Mouse (Mus musculus) heart, embryonic 12.5 days (tissue): ENCODE measurements around the gene Kif26b. TPM values are rescaled to one million over a fixed set of nuclear protein-coding genes. Genes with fewer than 3 reads are reported as not detected.

Experiments
- ATAC-seq: fragments of 200-750 bp; cut with Nextera tagmentation; 2 replicates; pipeline ENCODE4 v1.8.0; 2017; ENCODE audit warnings: moderate TSS enrichment, moderate library complexity; ENCODE audit not compliant: insufficient number of reproducible peaks, low FRiP score
- H3K27ac ChIP-seq: fragments of 300-500 bp; sonication (generic); 2 replicates; pipeline ENCODE4 v1.5.1; 2016; ENCODE audit warnings: mild to moderate bottlenecking, moderate library complexity; ENCODE audit not compliant: poor library complexity, severe bottlenecking
- H3K27me3 ChIP-seq: fragments of 300-500 bp; sonication (generic); replicated peaks from 2 replicates; pipeline ENCODE4 v1.6.1; 2016; ENCODE audit warnings: mild to moderate bottlenecking, moderate library complexity
- H3K36me3 ChIP-seq: fragments of 300-500 bp; sonication (generic); 2 replicates; pipeline ENCODE4 v1.6.1; 2016; ENCODE audit warnings: mild to moderate bottlenecking, moderate library complexity
- H3K4me1 ChIP-seq: fragments of 300-500 bp; sonication (generic); replicated peaks from 2 replicates; pipeline ENCODE4 v1.6.1; 2016; ENCODE audit warnings: mild to moderate bottlenecking
- H3K4me2 ChIP-seq: fragments of 300-500 bp; sonication (generic); 2 replicates; pipeline ENCODE4 v1.6.1; 2016; ENCODE audit warnings: mild to moderate bottlenecking, moderate library complexity
- H3K4me3 ChIP-seq: fragments of 300-500 bp; sonication (generic); 2 replicates; pipeline ENCODE4 v1.5.1; 2016; ENCODE audit warnings: mild to moderate bottlenecking
- H3K9ac ChIP-seq: fragments of 300-500 bp; sonication (generic); 2 replicates; pipeline ENCODE4 v1.6.1; 2016; ENCODE audit warnings: mild to moderate bottlenecking, moderate library complexity
- H3K9me3 ChIP-seq: fragments of 300-500 bp; sonication (generic); replicated peaks from 2 replicates; pipeline ENCODE4 v1.6.1; 2016; ENCODE audit warnings: mild to moderate bottlenecking, moderate library complexity
- WGBS: fragments of 180-500 bp; shearing (Covaris S2); methylation state at CpG from one replicate; pipeline ENCODE4 v1.1.7; 2016; 5-methylcytosine and 5-hydroxymethylcytosine counted together
- polyA plus RNA-seq: library from polyadenylated mRNA; unstranded; fragments of >200 nt; fragmentation: Nextera tagmentation; extraction: Ambion mirVana; gene quantifications from 2 replicates; pipeline ENCODE4 v1.2.1, GENCODE M21; 2016

The Kif26b gene
- polyA plus RNA-seq, 1 experiment from 2014 or later = 25.1 TPM

DNA sequence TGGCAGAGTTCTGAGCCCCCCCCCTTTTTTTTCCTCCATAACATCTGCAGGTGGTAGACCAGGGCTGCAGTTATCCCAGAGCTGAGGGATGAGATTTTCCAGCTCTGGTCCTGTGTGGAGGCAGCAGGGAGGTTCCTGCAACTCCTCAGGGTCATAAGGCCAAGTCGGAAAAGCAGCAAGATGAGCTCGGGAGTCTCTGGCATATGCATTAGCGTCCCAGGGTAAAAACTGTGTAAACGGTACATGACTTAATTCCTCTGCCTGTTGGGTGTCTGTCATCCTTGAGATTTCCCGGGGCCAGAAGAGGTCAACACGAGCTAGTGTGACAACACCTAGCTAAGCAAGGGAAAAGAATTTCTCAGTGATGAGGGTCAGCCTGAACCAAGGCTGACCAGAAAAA lies 111.0 kb downstream of the Kif26b start:
- Histone ChIP-seq H3K4me1 (peaks cover 84% of the 10 kb centered on the region), H3K9me3 (no peaks in the 10 kb centered on the region), H3K27ac (0 out of 2 replicates have a peak overlapping the region, but pooled peaks have one; percentile 49), H3K36me3 (no peaks in the 10 kb centered on the region), H3K27me3 (no peaks in the 10 kb centered on the region), H3K9ac (no peak overlapping the region), H3K4me3 (no peak overlapping the region), H3K4me2 (no peak overlapping the region)
- no peak for ATAC-seq
- WGBS = 20% methylated on average over 6 of the region's 6 CpGs

DNA sequence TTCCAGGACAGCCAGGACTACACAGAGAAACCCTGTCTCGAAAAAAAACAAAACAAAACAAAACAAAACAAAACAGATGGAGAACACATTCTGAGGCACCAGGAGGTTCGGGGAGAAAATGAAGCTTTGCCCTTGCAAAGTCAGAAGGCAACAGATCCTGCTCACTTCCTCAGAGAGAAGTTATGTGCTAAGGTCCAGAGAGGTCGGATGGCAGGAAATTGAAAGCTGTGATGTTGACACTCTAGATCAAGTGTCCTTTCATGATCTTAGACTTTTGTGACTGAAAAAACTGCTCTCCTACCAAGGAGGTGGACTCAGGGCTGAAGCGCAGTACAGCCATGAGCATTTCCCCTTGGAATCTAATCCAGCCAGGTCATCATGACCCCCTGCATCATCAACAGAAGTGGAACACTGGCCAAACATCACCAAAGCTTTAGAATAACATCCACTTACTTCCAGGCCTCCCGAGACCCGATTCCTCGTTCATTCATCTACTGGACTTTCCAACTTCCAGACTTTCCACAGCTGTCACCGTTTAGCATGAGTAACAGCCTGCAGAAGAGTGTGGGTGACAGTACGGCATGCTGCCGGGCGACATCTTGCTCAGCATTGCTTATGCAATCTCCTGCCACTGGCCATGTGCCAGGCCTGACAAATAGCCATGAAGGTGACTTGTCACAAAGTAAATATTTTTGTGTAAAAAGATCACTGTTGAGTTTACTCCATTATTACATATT lies 112.0 kb downstream of the Kif26b start:
- no peak overlapping the region for H3K9ac ChIP-seq
- peak overlapping the region; percentile 49; the same call in 1 of the 2 replicates for H3K27ac ChIP-seq
- H3K36me3 ChIP-seq = no peaks in the 10 kb centered on the region
- ATAC-seq = no peak
- H3K4me1 ChIP-seq = peaks cover 88% of the 10 kb centered on the region
- no peaks in the 10 kb centered on the region for H3K27me3 ChIP-seq
- no peak overlapping the region for H3K4me2 ChIP-seq
- H3K9me3 ChIP-seq = no peaks in the 10 kb centered on the region
- 37% methylated on average over 11 of the region's 11 CpGs for WGBS
- H3K4me3 ChIP-seq = no peak overlapping the region

DNA sequence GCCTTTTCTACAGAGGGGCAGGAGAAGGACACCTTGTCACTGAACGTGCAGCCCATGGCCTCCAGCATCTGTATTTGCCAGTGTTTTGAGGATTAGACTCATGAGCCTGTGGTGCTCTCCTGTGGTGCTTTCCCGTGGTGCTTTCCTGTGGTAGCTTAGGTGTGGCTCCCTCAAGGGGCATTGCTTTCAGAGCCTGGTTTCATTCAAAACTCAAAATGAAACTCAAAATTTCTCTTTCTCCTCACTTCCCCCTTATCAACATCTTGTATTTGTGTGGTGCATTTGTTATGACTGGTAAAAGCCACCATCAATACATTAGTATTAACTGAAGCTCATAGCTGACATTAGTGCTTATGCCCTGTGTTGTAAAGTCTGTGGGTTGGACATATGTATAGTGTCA lies 112.9 kb downstream of the Kif26b start:
- Histone ChIP-seq H3K27me3 (no peaks in the 10 kb centered on the region), H3K4me1 (peaks cover 91% of the 10 kb centered on the region), H3K36me3 (no peaks in the 10 kb centered on the region), H3K9me3 (no peaks in the 10 kb centered on the region), H3K27ac (no peak overlapping the region), H3K9ac (no peak overlapping the region), H3K4me3 (no peak overlapping the region), H3K4me2 (no peak overlapping the region)
- WGBS = 62% methylated on average over 2 of the region's 2 CpGs
- no peak for ATAC-seq

DNA sequence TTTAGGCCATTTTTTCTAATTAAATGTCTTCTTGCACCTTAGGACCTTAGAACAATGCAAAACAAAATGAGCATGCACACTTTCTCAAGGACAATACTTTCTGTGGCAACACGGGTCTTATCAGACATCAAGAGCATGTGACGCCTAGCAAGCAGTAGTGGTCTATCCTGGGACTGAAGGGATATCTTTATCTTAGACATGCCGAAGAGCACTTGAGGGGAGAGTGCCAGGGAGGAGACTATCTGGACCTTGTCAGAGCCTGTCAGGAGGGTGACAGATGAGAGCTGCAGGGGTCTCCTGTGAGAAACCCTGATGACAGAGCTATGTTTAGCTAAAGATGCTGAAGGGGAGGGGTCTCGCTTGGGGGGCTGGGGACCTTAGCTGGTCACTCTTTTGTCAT lies 116.0 kb downstream of the Kif26b start:
- no peak overlapping the region for H3K9ac ChIP-seq
- no peaks in the 10 kb centered on the region for H3K9me3 ChIP-seq
- 14% methylated on average over 4 of the region's 4 CpGs for WGBS
- H3K4me3 ChIP-seq = no peak overlapping the region
- peak; percentile 70 for ATAC-seq
- H3K27me3 ChIP-seq = no peaks in the 10 kb centered on the region
- peak overlapping the region; percentile 12; the same call in 1 of the 2 replicates for H3K4me2 ChIP-seq
- H3K4me1 ChIP-seq = peaks cover 75% of the 10 kb centered on the region
- no peaks in the 10 kb centered on the region for H3K36me3 ChIP-seq
- peak overlapping the region; percentile 84 for H3K27ac ChIP-seq

DNA sequence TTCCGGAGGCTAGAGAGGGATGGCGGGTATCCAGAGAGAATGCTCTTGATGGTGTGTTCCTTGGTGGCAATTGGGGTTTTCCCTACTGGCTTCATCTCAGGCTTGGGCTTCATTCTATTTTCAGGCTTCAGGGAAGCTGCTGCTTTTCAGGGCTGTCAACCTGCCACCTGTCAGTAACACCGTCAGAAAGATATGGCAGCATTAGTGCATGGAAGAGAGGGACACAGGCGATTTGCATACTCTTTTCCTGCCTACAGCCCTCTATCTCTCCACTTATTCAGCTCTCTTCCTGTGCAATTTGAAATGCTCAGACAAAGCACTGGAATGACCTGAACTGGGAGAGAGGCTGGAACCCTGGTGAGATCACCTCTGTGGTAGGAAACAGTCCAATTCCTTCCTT lies 117.7 kb downstream of the Kif26b start:
- H3K9ac ChIP-seq = no peak overlapping the region
- WGBS = 32% methylated on average over 4 of the region's 4 CpGs
- peak; percentile 56 for ATAC-seq
- H3K4me3 ChIP-seq = no peak overlapping the region
- H3K4me1 ChIP-seq = peaks cover 65% of the 10 kb centered on the region
- H3K4me2 ChIP-seq = peak overlapping the region; percentile 31; the same call in 1 of the 2 replicates
- H3K27ac ChIP-seq = peak overlapping the region; percentile 84
- no peaks in the 10 kb centered on the region for H3K9me3 ChIP-seq
- no peaks in the 10 kb centered on the region for H3K27me3 ChIP-seq
- H3K36me3 ChIP-seq = peaks cover 8% of the 10 kb centered on the region; the same call in 1 of the 2 replicates

DNA sequence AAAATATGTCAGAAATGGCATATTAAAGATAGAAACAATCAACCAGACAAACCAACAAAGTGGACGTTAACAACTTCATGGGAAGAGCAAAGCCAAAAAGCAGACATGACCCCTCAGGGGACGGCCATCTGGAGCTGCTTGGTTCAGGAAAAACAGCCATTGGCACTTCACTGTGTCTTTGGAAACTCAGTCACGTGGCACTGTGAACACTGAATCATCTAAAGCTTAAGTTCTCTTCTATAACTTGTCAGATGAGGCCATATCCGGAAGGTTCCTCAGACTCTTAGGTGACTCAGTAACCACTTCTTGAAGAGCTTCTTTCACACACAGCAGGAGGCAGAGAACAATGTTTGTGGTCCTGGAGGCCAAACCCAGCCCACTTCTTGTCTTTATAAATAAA lies 126.6 kb downstream of the Kif26b start:
- Histone ChIP-seq H3K4me1 (peaks cover 20% of the 10 kb centered on the region), H3K4me2 (no peak overlapping the region), H3K9me3 (no peaks in the 10 kb centered on the region), H3K27ac (no peak overlapping the region), H3K27me3 (no peaks in the 10 kb centered on the region), H3K36me3 (peaks cover 9% of the 10 kb centered on the region; the same call in 1 of the 2 replicates), H3K9ac (no peak overlapping the region), H3K4me3 (no peak overlapping the region)
- 82% methylated on average over 4 of the region's 4 CpGs for WGBS
- ATAC-seq = no peak

DNA sequence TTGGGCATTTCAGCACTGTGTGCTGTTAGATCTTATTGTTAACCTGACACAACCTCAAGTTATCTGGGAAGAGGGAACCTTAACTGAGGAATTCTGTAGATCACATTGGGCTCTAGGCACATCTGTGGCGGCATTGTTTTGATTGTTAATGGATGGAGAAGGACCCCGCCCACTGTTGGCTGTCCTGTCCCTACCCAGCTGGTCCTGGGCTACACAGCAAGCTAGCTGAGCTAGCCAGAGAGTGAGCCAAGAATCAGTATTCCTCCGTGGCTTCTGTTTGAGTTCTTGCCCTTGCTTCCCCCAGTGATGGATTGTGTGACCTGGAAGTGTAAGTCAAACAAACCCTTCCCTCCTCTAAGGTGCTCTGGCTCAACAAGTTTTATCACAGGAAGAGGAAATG lies 132.1 kb downstream of the Kif26b start:
- peak overlapping the region; percentile 82 for H3K27ac ChIP-seq
- H3K9me3 ChIP-seq = no peaks in the 10 kb centered on the region
- 19% methylated on average over 3 of the region's 3 CpGs for WGBS
- no peaks in the 10 kb centered on the region for H3K27me3 ChIP-seq
- no peaks in the 10 kb centered on the region for H3K36me3 ChIP-seq
- no peak overlapping the region for H3K9ac ChIP-seq
- peak; percentile 36; the same call in 1 of the 2 replicates for ATAC-seq
- H3K4me2 ChIP-seq = peak overlapping the region; percentile 41; the same call in 1 of the 2 replicates
- peaks cover 65% of the 10 kb centered on the region for H3K4me1 ChIP-seq
- no peak overlapping the region for H3K4me3 ChIP-seq

DNA sequence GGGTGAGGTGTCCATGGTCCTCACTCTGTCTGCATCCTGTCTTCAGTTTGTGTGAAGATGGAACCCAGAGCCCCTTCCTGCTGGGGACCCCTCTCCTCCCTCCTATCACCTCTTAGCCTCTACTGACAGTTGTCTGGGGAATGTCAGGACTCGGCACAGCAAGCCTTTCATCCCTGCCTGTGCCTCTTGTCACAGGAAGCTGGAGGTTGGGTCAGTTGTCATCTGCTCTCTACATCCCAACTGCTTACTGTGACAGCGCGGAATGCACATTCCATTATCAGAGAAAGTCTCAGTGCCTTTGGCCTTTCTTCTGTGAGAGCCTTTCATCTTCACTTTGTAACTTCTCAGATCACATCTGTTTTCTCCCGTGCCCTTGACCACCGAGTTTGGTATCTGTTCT lies 132.6 kb downstream of the Kif26b start:
- peak overlapping the region; percentile 82 for H3K27ac ChIP-seq
- ATAC-seq = peak; percentile 88
- H3K36me3 ChIP-seq = no peaks in the 10 kb centered on the region
- no peak overlapping the region for H3K4me3 ChIP-seq
- H3K27me3 ChIP-seq = no peaks in the 10 kb centered on the region
- H3K9me3 ChIP-seq = no peaks in the 10 kb centered on the region
- WGBS = 3% methylated on average over 5 of the region's 5 CpGs
- peaks cover 70% of the 10 kb centered on the region for H3K4me1 ChIP-seq
- no peak overlapping the region for H3K9ac ChIP-seq
- H3K4me2 ChIP-seq = peak overlapping the region; percentile 41; the same call in 1 of the 2 replicates

DNA sequence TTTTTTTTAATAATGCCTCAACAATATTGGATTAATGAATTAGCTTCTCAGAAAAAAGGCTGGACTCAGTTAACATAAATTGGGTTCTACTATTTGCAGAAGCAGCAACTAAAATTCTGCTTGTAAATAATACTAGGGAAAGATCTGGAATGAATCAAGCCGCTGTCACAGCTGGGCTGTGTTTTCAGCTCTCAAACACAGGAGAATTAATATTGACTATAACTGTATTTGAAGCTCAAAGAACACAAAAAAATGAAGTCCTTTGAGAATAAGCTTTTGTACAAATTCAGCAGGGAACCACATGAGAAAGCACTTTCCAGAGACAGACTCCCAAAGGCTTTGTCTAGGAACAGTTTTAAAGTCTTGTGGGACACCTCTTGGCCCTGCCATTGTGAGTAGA lies 134.6 kb downstream of the Kif26b start:
- no peak overlapping the region for H3K4me3 ChIP-seq
- WGBS = 86% methylated on average over 1 of the region's 1 CpGs
- H3K36me3 ChIP-seq = no peaks in the 10 kb centered on the region
- no peaks in the 10 kb centered on the region for H3K27me3 ChIP-seq
- no peak for ATAC-seq
- peaks cover 79% of the 10 kb centered on the region for H3K4me1 ChIP-seq
- H3K9me3 ChIP-seq = no peaks in the 10 kb centered on the region
- H3K27ac ChIP-seq = no peak overlapping the region
- H3K9ac ChIP-seq = no peak overlapping the region; the same call in 1 of the 2 replicates
- H3K4me2 ChIP-seq = no peak overlapping the region

DNA sequence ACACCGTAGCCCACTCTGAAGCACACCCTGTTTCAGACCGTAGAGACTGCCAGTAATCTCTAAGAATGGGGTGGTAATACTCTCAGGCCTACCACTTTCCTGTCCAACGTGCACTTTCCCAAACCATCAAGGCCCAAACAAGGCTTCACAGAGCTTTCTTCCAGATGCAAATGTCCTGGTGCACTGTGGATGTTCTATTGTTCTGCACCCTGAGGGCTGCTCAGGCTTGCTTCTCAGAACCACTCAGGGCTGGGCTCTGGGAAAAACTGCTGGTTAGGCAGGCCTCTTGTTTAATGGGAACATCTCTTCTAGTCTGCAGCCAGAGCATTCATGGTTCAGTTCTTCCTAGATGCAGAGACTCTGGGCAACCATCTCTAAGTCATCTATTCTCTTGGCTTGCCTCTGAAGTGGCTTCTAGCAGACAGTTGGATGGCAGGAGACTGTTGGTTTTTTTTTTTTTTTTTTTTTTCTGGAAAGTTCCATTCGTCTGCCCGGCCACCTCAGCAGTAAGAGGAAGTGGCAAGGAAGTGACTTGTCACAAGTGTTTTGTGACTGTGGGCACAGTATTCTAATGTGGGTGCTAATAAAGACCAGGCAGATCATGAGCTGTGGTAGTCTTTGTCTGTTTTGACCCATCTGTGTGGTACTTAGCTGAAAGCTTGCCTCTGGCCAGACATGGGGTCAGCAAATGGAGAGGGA lies 135.5 kb downstream of the Kif26b start:
- H3K4me2 ChIP-seq = no peak overlapping the region
- H3K9me3 ChIP-seq = no peaks in the 10 kb centered on the region
- H3K4me3 ChIP-seq = no peak overlapping the region
- no peak for ATAC-seq
- H3K36me3 ChIP-seq = no peaks in the 10 kb centered on the region
- peaks cover 81% of the 10 kb centered on the region for H3K4me1 ChIP-seq
- H3K27ac ChIP-seq = peak overlapping the region; percentile 3; the same call in 1 of the 2 replicates
- H3K27me3 ChIP-seq = no peaks in the 10 kb centered on the region
- WGBS = 67% methylated on average over 5 of the region's 5 CpGs
- no peak overlapping the region for H3K9ac ChIP-seq

DNA sequence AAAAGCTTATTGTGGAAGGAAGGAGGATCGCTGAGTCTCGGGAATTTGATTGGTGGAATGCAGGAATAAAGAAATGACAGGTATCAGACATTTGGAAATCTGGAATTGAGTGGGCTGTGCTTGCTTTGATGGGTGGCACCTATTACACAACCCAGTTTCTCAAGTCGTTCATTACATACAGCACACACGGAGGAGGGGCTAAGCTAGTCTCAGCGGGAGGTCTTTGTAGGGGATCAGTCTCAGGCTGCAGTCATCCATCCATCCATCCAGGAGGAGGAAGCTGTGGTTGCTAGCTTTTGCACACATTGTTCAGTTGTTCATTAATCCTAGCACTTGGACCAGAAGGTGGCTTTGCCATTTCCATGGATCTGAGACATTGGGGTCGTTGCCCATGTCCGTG lies 137.6 kb downstream of the Kif26b start:
- no peak overlapping the region for H3K9ac ChIP-seq
- peaks cover 69% of the 10 kb centered on the region for H3K4me1 ChIP-seq
- H3K27me3 ChIP-seq = no peaks in the 10 kb centered on the region
- WGBS = 80% methylated on average over 7 of the region's 7 CpGs
- no peak overlapping the region for H3K4me2 ChIP-seq
- no peak overlapping the region for H3K4me3 ChIP-seq
- no peak overlapping the region for H3K27ac ChIP-seq
- no peaks in the 10 kb centered on the region for H3K9me3 ChIP-seq
- ATAC-seq = no peak
- no peaks in the 10 kb centered on the region for H3K36me3 ChIP-seq
